Mouse (Mus musculus) thymus, postnatal 25 days (tissue): ENCODE data around the gene Smndc1.
A peak's percentile ranks its signal among the peaks of the same experiment; 100 is the strongest.

ENCODE experiments used
- DNase-seq: peaks from one replicate; pipeline ENCODE4 v3.0.0; 2022

Smndc1 gene

GRCm38 (mm10) chr19:53378421-53378820, 12.0 kb downstream of the Smndc1 start:
- no peak for DNase-seq

DNA sequence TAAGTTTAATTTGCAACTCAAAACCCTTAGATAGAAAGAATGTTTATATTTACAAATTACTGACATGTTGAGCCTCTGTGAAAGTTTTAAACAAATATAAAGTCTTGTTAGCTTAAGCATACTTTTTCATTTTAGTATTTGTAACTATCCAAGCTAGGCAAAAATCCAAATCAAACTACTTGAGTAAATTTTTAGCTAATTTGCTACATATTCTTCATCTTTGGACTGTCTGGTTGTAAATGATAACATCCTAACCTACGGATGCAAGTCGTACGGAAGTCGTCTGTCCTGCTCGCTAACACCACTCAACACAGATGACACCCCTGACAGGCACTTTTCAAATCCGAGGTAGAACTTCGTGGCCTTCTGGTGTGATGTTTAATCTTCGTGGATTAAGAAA, 12.7 kb downstream of the Smndc1 start:
- no peak for DNase-seq

- DNase-seq: no peak
Measured at GRCm38 (mm10) chr19:53375816-53376215, 14.6 kb downstream of the Smndc1 start.

DNA sequence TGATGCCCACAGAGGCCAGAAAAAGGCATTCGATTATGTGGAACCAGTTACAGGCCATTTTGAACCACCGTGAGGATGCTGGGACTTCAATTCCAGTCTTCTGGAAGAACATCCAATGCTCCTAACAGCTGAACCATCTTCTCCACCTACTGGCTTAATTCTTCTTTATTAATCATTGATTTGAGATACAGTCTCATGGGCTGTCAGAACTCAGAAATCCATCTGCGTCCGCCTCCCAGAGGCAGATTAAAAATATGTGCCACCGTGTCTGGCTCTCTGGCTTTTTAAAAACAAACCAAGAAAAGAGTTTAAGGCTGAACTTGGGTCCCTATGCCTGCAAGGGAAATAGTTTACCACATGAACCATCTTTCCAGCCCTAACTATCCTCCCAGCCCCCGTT, 15.1 kb downstream of the Smndc1 start:
- DNase-seq: no peak

DNA sequence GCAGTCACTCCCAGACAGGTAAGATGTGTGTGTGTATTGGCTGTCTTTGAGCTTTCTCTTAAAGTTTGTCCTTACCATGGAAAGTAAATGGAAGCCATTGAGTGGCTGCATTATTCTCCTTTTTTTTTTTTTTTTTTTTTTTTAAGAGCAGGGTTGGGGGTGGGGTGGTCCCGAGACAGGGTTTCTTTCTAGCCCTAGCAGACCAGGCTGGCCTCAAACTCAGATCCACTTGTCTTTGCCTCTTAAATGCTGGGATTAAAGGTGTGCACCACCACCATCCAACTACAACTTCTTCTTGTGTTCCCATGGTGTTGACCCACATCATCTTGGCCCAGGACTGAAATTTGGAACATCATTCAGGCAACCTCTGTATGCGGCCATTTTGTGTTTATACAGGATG, 16.8 kb downstream of the Smndc1 start:
- DNase-seq: no peak

GRCm38 (mm10) chr19:53371666-53372065, 18.7 kb downstream of the Smndc1 start, which contains the start of gene Gm10197:
Gm10197 (minus strand) TSS chr19:53371766.
- DNase-seq: no peak

DNA sequence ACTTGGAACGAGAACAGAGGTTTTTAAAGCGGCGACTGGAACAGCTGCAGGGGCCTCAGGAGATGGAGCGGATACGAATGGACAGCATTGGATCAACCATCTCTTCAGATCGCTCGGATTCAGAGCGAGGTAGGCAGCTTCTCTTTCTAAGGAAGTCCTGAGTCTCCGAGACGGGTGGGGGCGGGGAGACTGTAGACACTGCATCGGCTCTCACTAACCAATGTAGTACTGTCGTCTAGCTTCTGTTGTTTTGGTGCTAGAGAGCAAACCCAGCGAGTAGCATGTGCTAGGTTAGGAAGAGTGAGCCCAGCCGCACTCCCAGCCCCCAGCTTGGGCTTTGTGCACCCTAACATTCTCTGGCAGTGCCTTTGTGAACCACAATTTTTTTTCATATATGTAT, 20.1 kb downstream of the Smndc1 start:
- no peak for DNase-seq

DNA sequence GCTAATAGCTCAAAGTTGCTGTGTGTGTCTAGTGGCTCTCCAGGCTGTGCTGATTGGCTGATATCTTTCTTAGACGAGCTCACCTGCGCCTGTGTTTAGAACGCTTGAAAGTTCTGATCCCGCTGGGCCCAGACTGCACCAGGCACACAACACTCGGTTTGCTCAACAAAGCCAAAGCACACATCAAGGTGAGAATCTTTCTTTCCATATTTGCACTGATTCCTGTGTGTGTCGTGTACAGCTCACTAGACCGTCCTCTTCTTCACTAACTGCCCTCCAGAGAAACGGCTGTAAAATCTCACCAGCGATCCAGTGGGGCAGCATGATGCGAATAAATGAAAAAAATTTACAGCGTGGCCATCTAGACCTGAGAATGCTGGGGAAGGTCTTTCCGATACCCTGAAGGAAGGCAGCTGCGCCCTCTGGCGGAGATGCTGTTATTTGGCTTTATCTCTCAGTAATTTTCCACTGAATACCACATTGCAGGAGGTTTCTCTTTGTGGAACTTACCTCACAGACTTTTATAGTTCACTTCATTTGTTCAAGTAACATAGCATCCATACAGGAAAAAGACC, 20.8 kb downstream of the Smndc1 start:
- DNase-seq: peak; percentile 83

DNA sequence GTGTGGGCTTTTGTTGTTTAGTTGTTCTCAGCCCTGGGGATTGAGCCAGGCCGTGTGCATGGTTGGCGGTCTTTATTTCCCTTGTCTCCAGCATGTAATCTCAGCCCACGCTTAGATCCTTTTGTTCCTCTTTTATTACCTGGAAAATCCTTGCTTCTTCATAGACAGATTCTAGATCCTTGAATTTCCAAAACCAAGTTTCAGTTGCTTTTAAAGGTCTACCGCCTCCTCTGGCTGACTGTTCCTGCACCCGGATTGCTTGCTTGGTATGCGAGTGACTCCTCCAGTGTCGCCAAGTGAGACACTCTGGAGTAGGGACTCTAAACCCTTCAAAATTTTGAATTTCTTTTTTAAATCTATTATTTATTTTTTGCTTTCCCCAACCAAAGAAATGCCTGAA, 23.5 kb downstream of the Smndc1 start:
- DNase-seq: no peak

DNA sequence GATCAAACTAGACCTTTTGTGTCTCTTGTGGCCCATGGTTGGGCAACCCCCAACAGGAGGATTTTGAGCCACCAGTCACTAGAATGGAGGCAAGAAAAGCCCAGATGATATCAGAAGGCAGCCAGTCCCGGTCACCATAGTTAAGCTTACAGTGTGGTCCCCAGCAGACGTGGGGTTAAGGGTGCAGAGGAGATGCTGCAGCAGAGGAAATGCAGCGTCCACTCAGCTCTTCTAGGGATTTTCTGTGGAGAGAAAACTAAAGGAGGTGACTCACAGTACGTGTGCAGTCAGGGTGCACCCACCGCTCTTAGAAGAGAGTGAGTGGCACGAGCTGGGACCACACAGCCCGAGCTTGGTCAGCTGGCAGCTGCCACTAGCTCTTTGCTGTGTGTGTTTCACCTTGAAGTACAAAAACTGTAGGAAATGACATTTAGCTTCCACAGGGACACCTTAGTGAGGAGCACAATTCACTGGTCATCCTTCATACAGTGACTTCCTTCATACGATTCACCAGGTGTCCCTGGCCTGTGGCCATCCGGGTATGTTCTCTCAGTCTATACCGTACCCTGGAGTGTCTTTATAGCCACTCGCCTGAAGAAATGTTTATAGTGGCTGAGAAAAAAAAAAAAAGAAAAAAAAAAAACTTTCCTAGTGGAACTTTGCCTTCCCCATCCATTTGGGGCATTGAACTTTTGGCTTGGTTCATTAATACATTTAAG, 24.2 kb downstream of the Smndc1 start:
- no peak for DNase-seq

GRCm38 (mm10) chr19:53364963-53365362, 25.4 kb downstream of the Smndc1 start:
- DNase-seq: no peak

- no peak for DNase-seq
Measured at GRCm38 (mm10) chr19:53364551-53364950, 25.8 kb downstream of the Smndc1 start.

- peak; percentile 65 for DNase-seq
Measured at GRCm38 (mm10) chr19:53362967-53363366, 27.4 kb downstream of the Smndc1 start.

- DNase-seq: no peak
Measured at GRCm38 (mm10) chr19:53360265-53360958, 30.0 kb downstream of the Smndc1 start.

DNA sequence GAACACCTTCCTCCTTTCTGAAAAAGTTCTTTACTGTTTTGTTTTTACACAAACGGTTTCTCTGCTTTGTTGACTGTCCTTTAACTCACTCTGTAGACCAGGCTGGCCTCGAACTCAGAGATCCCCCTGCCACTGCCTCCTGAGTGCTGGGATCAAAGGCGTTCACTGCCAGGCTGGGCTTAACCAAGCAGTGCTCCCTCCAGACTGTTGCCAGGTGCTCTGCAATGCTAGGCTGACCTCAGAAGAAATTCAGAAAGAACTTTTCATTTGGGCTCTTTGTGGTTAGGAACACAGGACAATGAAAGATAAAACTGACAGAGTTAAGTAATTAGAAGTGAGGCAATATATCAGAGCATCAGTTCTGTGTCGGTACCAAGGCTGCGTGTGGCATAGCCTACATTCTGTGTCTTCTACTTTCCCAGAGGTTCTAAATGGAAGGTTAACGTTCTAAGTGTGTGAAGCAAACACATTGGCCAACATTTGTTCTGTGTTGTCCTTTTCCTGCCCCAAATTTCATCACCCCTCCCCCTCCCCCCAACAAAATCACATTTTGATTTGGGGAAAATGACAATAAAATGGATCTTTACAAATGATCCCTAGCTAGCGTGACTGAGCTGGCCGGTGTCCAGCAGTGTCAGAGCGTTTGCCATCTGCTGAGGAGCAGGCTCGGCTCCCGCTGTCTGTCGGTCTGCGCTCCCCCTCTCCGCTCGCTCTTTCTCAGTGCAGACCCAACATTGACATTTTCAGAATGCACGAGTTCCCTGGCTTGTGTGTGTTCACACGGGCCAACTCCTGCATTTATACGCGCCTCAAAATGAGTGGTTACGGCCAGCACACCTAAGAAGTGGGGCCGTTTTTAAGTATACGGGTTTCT, 31.0 kb downstream of the Smndc1 start:
- no peak for DNase-seq

DNA sequence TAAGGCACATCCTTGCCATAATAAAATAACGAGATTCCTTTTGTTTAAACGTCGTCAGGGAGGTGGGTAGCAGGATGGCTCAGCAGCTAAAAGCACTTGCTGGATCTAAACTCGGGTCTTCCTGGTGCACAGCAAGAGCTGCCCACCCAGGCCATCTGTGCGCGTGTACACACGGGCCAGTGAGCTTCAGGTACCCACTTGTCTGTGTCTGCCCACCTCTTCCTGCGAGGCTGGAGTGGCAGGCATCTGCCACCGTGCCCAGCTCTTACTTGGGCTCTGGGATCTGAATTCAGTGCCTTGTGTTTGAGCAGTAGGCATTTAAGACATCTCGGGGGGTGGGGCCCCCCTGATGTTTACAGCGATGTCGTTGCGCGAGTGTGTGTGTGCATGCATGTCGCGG, 35.3 kb downstream of the Smndc1 start:
- DNase-seq: no peak

DNA sequence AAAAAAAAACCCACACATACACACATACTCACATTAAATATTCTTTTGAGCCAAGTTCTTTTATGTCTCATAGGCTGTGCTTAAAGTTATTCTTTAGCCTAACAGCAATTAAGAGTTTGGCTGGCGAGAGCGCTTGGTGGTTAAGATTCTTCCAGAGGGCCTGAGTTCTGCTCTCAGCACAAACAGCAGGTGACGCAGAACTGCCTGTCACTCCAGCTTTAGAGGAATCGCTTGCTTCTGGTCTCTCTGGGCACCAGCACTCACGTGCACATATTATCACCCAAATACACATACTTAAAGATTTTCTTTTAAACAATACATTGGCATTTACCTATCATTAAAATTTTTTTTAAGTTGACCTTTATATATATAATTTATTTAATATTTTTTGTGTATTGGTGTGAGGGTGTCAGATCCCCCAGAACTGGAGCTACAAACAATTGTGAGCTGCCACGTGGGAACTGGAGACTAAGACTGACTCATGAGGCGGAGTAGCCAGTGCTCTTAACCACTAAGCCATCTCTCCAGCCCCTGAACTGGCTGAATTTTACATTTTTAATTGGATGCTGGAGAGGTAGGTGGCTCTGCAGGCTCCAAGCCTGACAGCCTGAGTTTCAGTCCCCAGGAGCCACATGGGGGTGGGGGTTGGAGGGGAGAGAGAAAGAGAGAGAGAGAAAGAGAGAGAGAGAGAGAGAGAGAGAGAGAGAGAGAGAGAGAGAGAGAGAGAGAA, 35.9 kb downstream of the Smndc1 start:
- no peak for DNase-seq

GRCm38 (mm10) chr19:53353864-53354263, 36.5 kb downstream of the Smndc1 start:
- no peak for DNase-seq

DNA sequence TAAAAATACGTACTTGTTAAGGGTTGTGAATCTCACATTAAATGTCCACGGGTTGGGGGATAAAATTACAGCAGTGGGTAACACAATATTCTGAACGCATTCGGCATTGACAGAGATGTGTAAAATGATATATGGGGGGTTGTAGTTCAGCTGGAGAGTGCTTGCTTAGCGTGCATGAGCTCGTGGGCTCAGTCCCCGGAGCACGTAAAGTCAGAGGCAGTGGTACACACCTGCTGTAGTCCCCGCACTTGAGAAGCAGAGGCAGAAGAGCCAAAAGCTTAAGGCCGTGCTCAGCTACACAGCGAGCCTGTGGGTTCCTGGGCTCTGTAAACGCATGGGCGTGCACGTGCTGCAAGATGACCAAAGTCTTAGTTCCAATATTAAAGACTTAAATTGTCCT, 44.6 kb downstream of the Smndc1 start:
- no peak for DNase-seq

GRCm38 (mm10) chr19:53344062-53344461, 46.3 kb downstream of the Smndc1 start:
- no peak for DNase-seq

GRCm38 (mm10) chr19:53343174-53343881, 47.0 kb downstream of the Smndc1 start:
- DNase-seq: no peak

DNA sequence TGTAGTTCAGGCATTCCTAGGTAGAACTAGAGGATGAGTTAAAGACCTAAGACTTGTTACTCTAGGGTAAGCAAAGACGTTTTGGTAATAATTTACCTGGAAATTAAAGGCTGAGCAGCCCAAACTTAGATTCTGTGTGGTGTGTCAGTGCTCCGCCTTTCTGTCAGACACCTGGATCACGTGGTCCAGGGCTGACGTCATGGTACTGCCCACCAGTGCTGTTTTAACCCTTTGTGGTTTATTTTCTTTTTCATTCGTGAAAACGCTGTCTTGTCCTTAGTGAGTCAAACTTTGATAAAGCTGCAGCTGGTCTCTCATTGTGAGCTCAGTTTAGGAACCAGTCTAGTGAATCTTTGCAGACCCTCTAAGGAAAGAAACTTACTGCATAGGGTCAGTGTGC, 50.0 kb downstream of the Smndc1 start:
- DNase-seq: no peak
